Mouse (Mus musculus): ENCODE results near the gene Mllt10.

GRCm38 (mm10) chr2:18050541-18050985 is 4.5 kb upstream of the Mllt10 start:
- TF ChIP-seq CTCF (IDR thresholded peaks at IDR 0.05; ENCODE audit: low read depth) (no peak), EP300 (optimal IDR thresholded peaks at IDR 0.05) (no peak)
